In the genomic region with DNA sequence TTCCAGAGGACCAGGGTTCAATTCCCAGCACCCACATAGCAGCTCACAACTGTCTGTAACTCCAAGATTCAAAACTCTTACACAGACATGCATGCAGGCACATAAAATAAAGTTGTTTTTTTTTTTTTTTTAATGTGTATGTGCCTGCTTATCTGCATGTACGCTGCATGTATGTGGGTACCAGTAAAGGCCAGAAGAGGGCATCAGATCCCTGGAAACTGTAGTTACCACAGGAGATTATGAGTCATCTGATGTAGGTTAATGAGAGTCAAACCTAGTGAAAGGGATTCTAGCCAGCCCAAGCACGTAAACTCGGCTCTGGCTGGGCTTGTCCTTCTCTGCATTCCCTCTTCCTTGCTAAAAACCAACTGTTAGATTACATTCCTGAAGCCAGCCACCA, we compare ENCODE assay signal across 14 mouse cellular contexts. TPM values are rescaled to one million over a fixed set of nuclear protein-coding genes. Genes with fewer than 3 reads are reported as not detected.
A peak's percentile ranks its signal among the peaks of the same experiment; 100 is the strongest.
DNase-seq lines count a peak whose midpoint lies in the region; ATAC-seq and TF ChIP-seq lines count a peak whose summit lies in the region.
"Had no signal": no experiment of that assay in that cellular context is flagged by ENCODE, and none has a peak within 500 bp of the region (broad histone marks: within the 10 kb centered on the region; RNA-seq: fewer than 3 reads in every experiment).

No protein-coding gene starts in this region.

- no peak overlapping the region for H3K4me3 ChIP-seq in kidney, adult 2 months (ENCODE audit: insufficient read depth, low read depth, low read length)
- H3K4me3 ChIP-seq in kidney, embryonic 14.5 days (ENCODE audit: low read length): no peak overlapping the region
- H3K4me3 ChIP-seq: embryonic facial prominence, embryonic 13.5 days; liver, embryonic 15.5 days had no signal

- no peaks in the 10 kb centered on the region for H3K36me3 ChIP-seq in kidney, adult 2 months (ENCODE audit: control insufficient read depth, insufficient read depth, low read length)
- H3K36me3 ChIP-seq in kidney, embryonic 14.5 days (ENCODE audit: control insufficient read depth, insufficient read depth, low read length): no peaks in the 10 kb centered on the region
- H3K36me3 ChIP-seq: embryonic facial prominence, embryonic 13.5 days; liver, embryonic 15.5 days had no signal

- TF ChIP-seq POLR2A in kidney, adult 2 months (IDR thresholded peaks at IDR 0.05; ENCODE audit: low read depth, low read length): no peak
- no peak for TF ChIP-seq POLR2A in brain, embryonic 14.5 days (IDR thresholded peaks at IDR 0.05; ENCODE audit: borderline replicate concordance, extremely low read depth, insufficient read depth, insufficient read length, poor library complexity, severe bottlenecking)

- no peaks in the 10 kb centered on the region for H3K27me3 ChIP-seq in kidney, adult 2 months (replicated peaks; ENCODE audit: control insufficient read depth, insufficient read depth, low read length)
- H3K27me3 ChIP-seq in kidney, embryonic 14.5 days (ENCODE audit: control insufficient read depth, insufficient read depth, low read length): no peaks in the 10 kb centered on the region
- H3K27me3 ChIP-seq: embryonic facial prominence, embryonic 13.5 days; liver, embryonic 15.5 days had no signal

- 41% methylated on average over 3 of the region's 3 CpGs for WGBS in kidney, adult 2 months
- 70% methylated on average over 3 of the region's 3 CpGs for WGBS in kidney, embryonic 14.5 days

- 0 out of 2 replicates have a peak, but pooled peaks have one; percentile 10 for TF ChIP-seq CTCF in kidney, adult 2 months (conservative IDR thresholded peaks at IDR 0.05; ENCODE audit: insufficient read depth, insufficient read length, low read depth, low read length)
- no peak for TF ChIP-seq CTCF in brain, embryonic 14.5 days (IDR thresholded peaks at IDR 0.05; ENCODE audit: borderline replicate concordance, extremely low read depth, insufficient read depth, insufficient read length)

- no peaks in the 10 kb centered on the region for H3K9me3 ChIP-seq in kidney, embryonic 14.5 days (ENCODE audit: control insufficient read depth, low read length)
- H3K9me3 ChIP-seq: embryonic facial prominence, embryonic 13.5 days; liver, embryonic 15.5 days had no signal

- intact Hi-C loops in gastrocnemius, postnatal 36 days (cut with DNase I): no loop called here

- no peak for ATAC-seq in kidney, embryonic 14.5 days (ENCODE audit: low FRiP score, low TSS enrichment)
- ATAC-seq in megakaryocyte progenitor cell, adult 5-6 weeks (replicated peaks; ENCODE audit: poor library complexity): peak; percentile 65
- ATAC-seq: midbrain, embryonic 16.5 days had no signal

- no peaks in the 10 kb centered on the region for H3K4me1 ChIP-seq in kidney, adult 2 months (ENCODE audit: control insufficient read depth, insufficient read depth, low read length)
- no peaks in the 10 kb centered on the region for H3K4me1 ChIP-seq in kidney, embryonic 14.5 days (ENCODE audit: control insufficient read depth, insufficient read depth, low read length)
- H3K4me1 ChIP-seq: embryonic facial prominence, embryonic 13.5 days; liver, embryonic 15.5 days had no signal

- no peak overlapping the region for H3K27ac ChIP-seq in kidney, adult 2 months (ENCODE audit: insufficient read depth, low read depth, low read length)
- no peak overlapping the region for H3K27ac ChIP-seq in kidney, embryonic 14.5 days (ENCODE audit: low read depth, low read length)
- H3K27ac ChIP-seq: embryonic facial prominence, embryonic 13.5 days; liver, embryonic 15.5 days had no signal

- H3K4me2 ChIP-seq in kidney, embryonic 14.5 days (replicated peaks; ENCODE audit: low read depth, low read length): no peak overlapping the region
- H3K4me2 ChIP-seq: embryonic facial prominence, embryonic 13.5 days; liver, embryonic 15.5 days had no signal

- H3K9ac ChIP-seq in kidney, embryonic 14.5 days (ENCODE audit: low read depth, low read length): no peak overlapping the region
- H3K9ac ChIP-seq: embryonic facial prominence, embryonic 13.5 days; liver, embryonic 15.5 days had no signal

- DNase-seq in kidney, adult 2 months: peak; percentile 74
- DNase-seq in ES-CJ7 (ENCODE audit: low read depth, low spot score): peak; percentile 38
- DNase-seq in brain, embryonic 14.5 days (ENCODE audit: low read depth): peak; percentile 2
- DNase-seq in gastrocnemius, postnatal 36 days: no peak
- DNase-seq in ovary, postnatal 14 days (ENCODE audit: low spot score): no peak
- DNase-seq: cerebellum, adult 8-10 months; spleen, adult 18-20 months; thymus, postnatal 14 days had no signal

RNA-seq across cellular contexts. Expression of a gene that starts 4.9 kb away (rescaled TPM):
- polyA plus RNA-seq in kidney, adult 2 months (2012; rRNA removed): 3.1 and 4.0 TPM in 2 replicates
- polyA plus RNA-seq in kidney, embryonic 14.5 days (2014; fragmentation: Nextera tagmentation; extraction: Ambion mirVana): 0.57 and 0.74 TPM in 2 replicates
- 0.60 and 0.86 TPM in 2 replicates for polyA plus RNA-seq in brain, embryonic 14.5 days (2012; rRNA removed)
- total RNA-seq in megakaryocyte progenitor cell, adult 5-6 weeks (2015): 4.4 and 6.0 TPM in 2 replicates
- total RNA-seq in megakaryocyte progenitor cell, adult 5-6 weeks (2017): 7.4 and 7.5 TPM in 2 replicates
- total RNA-seq in gastrocnemius, postnatal 36 days (2021): 1 to 10 TPM; 1.8 to 2.0 TPM

RNA-seq across cellular contexts. Expression of a gene that starts 20.9 kb away (rescaled TPM):
- 5.0 and 6.2 TPM in 2 replicates for polyA plus RNA-seq in kidney, adult 2 months (2012; rRNA removed)
- 0.60 TPM in 1 of 2 replicates, not detected in the other for polyA plus RNA-seq in kidney, embryonic 14.5 days (2014; fragmentation: Nextera tagmentation; extraction: Ambion mirVana)
- 0.33 and 0.37 TPM in 2 replicates for polyA plus RNA-seq in brain, embryonic 14.5 days (2012; rRNA removed)
- 25.7 and 30.7 TPM in 2 replicates for total RNA-seq in megakaryocyte progenitor cell, adult 5-6 weeks (2015)
- 29.3 and 36.6 TPM in 2 replicates for total RNA-seq in megakaryocyte progenitor cell, adult 5-6 weeks (2017)
- total RNA-seq in gastrocnemius, postnatal 36 days (2021): 1 to 10 TPM; 1.1 to 1.2 TPM

RNA-seq across cellular contexts. Expression of a gene that starts 58.6 kb away (rescaled TPM):
- polyA plus RNA-seq in kidney, adult 2 months (2012; rRNA removed): 0.27 and 0.41 TPM in 2 replicates
- not detected in 2 replicates for polyA plus RNA-seq in kidney, embryonic 14.5 days (2014; fragmentation: Nextera tagmentation; extraction: Ambion mirVana)
- polyA plus RNA-seq in brain, embryonic 14.5 days (2012; rRNA removed): 0.09 TPM in 1 of 2 replicates, not detected in the other
- not detected in 2 replicates for total RNA-seq in megakaryocyte progenitor cell, adult 5-6 weeks (2015)
- 0.62 TPM in 1 of 2 replicates, not detected in the other for total RNA-seq in megakaryocyte progenitor cell, adult 5-6 weeks (2017)
- total RNA-seq in gastrocnemius, postnatal 36 days (2021): not detected
- total RNA-seq: heart, postnatal 25 days had no signal
- polyA plus RNA-seq: embryonic facial prominence, embryonic 13.5 days; midbrain, embryonic 16.5 days had no signal

Comparison
In these comparisons a context has a peak if more than half of its experiments do, and no peak if none do; other contexts are left out.
1. DNase-seq: peak in kidney, adult 2 months (single experiment), ES-CJ7 (single experiment) and brain, embryonic 14.5 days (single experiment); none in gastrocnemius, postnatal 36 days (0 of 2) and ovary, postnatal 14 days (single experiment).